Mouse (Mus musculus) midbrain, embryonic 11.5 days (tissue): ENCODE measurements at regions not wholly inside any gene's neighbourhood (a gene's known extent, or its start where the extent isn't known, plus 50 kb on each side); places are given as distances from the start of the nearest gene placed in this dataset.
"Not testable (repeated sequence)": the region's sequence is repeated elsewhere in the genome, so short reads cannot be mapped to it uniquely, and the experiment has no call there.

ENCODE experiments used
- ATAC-seq: fragments of 200-750 bp; cut with Nextera tagmentation; 2 replicates; pipeline ENCODE4 v1.8.0; 2017; ENCODE audit warnings: moderate TSS enrichment, moderate library complexity; ENCODE audit not compliant: low FRiP score
- DNase-seq: peaks from one replicate; pipeline ENCODE4 v3.0.0; 2015; ENCODE audit warnings: low spot score; ENCODE audit errors: missing footprints
- H3K27ac ChIP-seq: fragments of 300-500 bp; sonication (generic); 2 replicates; pipeline ENCODE4 v1.5.1; 2014; ENCODE audit warnings: low read depth, low read length
- H3K27me3 ChIP-seq: fragments of 300-500 bp; sonication (generic); 2 replicates; pipeline ENCODE4 v1.6.1; 2014; ENCODE audit warnings: mild to moderate bottlenecking, low read length, moderate library complexity, mixed read lengths; ENCODE audit not compliant: control insufficient read depth, insufficient read depth
- H3K36me3 ChIP-seq: fragments of 300-500 bp; sonication (generic); 2 replicates; pipeline ENCODE4 v1.6.1; 2014; ENCODE audit warnings: mild to moderate bottlenecking, low read length, moderate library complexity, mixed read lengths; ENCODE audit not compliant: control insufficient read depth, insufficient read depth
- H3K4me1 ChIP-seq: fragments of 300-500 bp; sonication (generic); 2 replicates; pipeline ENCODE4 v1.6.1; 2014; ENCODE audit warnings: low read length; ENCODE audit not compliant: control insufficient read depth, insufficient read depth
- H3K4me2 ChIP-seq: fragments of 300-500 bp; sonication (generic); 2 replicates; pipeline ENCODE4 v1.6.1; 2014; ENCODE audit warnings: mild to moderate bottlenecking, moderate library complexity
- H3K4me3 ChIP-seq: fragments of 300-500 bp; sonication (generic); 2 replicates; pipeline ENCODE4 v1.5.1; 2014; ENCODE audit warnings: low read depth, low read length
- H3K9ac ChIP-seq: fragments of 300-500 bp; sonication (generic); 2 replicates; pipeline ENCODE4 v1.6.1; 2014; ENCODE audit warnings: low read length
- H3K9me3 ChIP-seq: fragments of 300-500 bp; sonication (generic); 2 replicates; pipeline ENCODE4 v1.6.1; 2016; ENCODE audit warnings: low read length; ENCODE audit not compliant: control insufficient read depth
- WGBS: fragments of 180-500 bp; shearing (Covaris S2); extraction: QIAGEN DNeasy Blood & Tissue Kit; methylation state at CpG from one replicate; pipeline ENCODE4 v1.1.7; 2014; 5-methylcytosine and 5-hydroxymethylcytosine counted together

DNA sequence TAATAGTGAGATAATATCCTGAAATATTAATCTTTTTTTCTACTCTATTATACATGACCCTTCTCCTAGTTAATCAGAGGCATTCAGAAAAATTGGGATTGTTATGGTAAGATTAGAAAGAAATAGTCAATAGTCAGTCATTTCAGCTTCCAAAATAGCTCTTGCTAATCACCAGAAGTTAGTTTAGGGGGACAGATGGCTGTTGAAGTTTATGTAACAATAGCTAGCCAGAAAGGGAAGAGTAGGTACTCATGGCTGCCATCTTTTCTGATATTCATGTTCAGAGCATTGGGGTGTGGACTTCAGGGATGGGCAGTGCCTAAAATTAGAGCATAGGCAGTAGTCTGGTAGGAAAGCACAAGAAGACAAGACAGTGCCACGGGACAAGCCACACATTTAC lies 306.8 kb upstream of the Ercc4 start:
- 80% methylated on average over 1 of the region's 1 CpGs for WGBS
- no peaks in the 10 kb centered on the region for H3K36me3 ChIP-seq
- ATAC-seq: no peak
- no peak overlapping the region for H3K4me3 ChIP-seq
- no peaks in the 10 kb centered on the region for H3K4me1 ChIP-seq
- no peaks in the 10 kb centered on the region for H3K9me3 ChIP-seq
- H3K27me3 ChIP-seq: no peaks in the 10 kb centered on the region
- no peak overlapping the region for H3K27ac ChIP-seq
- no peak for DNase-seq
- no peak overlapping the region for H3K4me2 ChIP-seq
- no peak overlapping the region for H3K9ac ChIP-seq

DNA sequence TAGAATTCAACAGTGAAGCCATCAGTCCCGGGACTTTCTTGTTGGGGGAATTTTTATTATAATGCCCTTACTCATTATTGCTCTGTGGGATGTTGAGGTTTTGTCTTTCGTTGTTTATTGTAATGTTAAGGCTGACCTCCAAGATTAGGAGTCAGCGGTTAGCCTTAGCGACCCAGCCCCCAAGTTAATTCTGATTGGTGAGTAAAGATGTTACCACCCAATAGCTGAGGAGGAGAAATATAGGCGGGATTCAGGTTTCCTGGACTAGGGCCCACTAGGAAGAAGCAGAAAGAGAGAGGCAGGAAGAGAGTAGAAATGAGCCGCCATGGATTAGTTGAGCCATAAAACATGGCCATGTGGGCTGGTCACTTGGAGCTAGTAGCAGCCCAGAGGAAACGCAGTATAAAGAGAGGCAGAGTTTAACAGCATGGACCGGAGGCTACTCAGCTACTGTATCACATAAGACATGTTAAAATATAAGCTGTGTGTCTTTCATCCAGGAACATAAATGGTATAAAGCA lies 302.1 kb upstream of the Ercc4 start:
- H3K27me3 ChIP-seq: no peaks in the 10 kb centered on the region
- no peaks in the 10 kb centered on the region for H3K36me3 ChIP-seq
- no peak overlapping the region for H3K27ac ChIP-seq
- no peak overlapping the region for H3K9ac ChIP-seq
- no peak for ATAC-seq
- H3K4me1 ChIP-seq: no peaks in the 10 kb centered on the region
- no peak overlapping the region for H3K4me2 ChIP-seq
- H3K9me3 ChIP-seq: no peaks in the 10 kb centered on the region
- WGBS: 55% methylated on average over 8 of the region's 8 CpGs
- H3K4me3 ChIP-seq: no peak overlapping the region
- no peak for DNase-seq

DNA sequence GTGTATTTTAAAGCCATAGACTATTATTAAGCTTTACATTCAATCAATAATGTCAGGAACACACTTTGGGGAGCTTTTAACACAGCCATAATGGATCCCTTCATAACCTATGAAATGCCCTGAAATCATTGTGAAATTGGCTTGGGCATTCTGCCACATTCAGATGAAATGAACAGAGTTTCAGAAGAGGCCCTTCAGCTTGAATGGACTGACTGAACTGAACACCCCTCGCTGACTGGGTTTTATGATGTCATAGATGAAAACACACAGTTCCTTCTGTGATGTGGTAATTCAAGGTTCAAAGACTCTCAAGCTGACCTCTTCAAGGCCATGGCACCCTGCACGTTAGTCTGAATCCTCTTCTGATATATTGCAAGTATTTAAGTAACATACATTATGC lies 298.4 kb upstream of the Ercc4 start:
- Histone ChIP-seq H3K4me2 (no peak overlapping the region), H3K27me3 (no peaks in the 10 kb centered on the region), H3K9ac (no peak overlapping the region), H3K4me3 (no peak overlapping the region), H3K36me3 (no peaks in the 10 kb centered on the region), H3K27ac (no peak overlapping the region), H3K4me1 (no peaks in the 10 kb centered on the region), H3K9me3 (no peaks in the 10 kb centered on the region)
- WGBS: 69% methylated on average over 2 of the region's 2 CpGs
- ATAC-seq: no peak
- no peak for DNase-seq

DNA sequence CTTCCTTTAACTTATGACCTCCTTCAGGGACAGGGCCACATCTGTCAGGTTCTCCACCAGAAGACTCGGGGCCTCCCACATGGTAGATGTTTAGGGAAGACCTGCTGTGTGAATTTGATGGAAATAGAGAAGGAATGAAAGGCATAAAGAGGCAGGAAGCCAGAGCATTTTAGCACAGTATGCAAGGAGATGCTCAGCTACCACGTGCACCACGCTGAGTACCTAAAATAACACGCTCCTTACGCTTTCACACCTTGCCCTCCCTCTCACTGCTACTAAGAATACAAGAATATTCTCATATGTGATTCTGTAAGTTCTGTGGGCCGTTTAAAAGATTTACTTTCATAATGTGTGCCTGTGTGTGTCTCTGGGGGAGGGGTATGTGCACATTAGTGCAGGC lies 284.8 kb upstream of the Ercc4 start:
- Histone ChIP-seq H3K4me3 (no peak overlapping the region), H3K27ac (no peak overlapping the region), H3K4me1 (no peaks in the 10 kb centered on the region), H3K36me3 (no peaks in the 10 kb centered on the region), H3K9me3 (no peaks in the 10 kb centered on the region), H3K27me3 (no peaks in the 10 kb centered on the region), H3K9ac (no peak overlapping the region), H3K4me2 (no peak overlapping the region)
- ATAC-seq (no peak), DNase-seq (no peak)
- 88% methylated on average over 6 of the region's 6 CpGs for WGBS

DNA sequence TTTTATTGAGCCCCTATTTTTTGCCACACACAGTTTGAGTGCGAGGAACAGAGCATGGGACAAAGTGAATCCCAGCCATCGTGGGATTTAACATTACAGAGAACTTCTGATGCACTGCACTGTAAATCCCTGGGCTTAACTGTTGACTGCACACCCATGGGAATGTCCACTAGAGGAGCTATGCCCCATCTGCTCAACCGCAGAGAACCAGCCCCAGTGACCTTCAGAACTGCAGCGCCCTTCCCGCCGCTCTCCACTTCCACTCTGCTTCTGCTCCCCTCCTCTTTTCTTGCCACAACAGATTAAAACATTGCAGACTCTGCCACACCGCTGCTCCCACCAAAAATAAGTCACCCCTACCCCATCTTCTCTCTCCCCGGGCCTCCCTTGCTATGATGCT lies 283.3 kb upstream of the Ercc4 start:
- DNase-seq: no peak

DNA sequence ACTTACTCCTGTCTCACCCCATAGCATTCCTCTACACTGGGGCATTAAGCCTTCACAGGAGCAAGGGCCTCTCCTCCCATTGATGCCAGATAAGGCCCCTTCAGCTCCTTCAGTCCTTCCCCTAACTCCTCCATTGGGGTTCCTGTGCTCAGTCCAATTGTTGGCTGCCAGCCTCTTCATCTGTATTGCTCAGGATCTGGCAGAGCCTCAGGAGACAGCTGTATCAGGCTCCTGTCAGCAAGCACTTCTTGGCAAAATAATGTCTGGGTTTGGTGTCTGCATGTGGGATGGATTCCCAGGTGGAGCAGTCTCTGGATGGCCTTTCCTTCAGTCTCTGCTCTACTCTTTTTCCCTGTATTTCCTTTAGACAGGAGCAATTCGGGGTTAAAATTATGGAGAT lies 278.2 kb upstream of the Ercc4 start:
- not testable (repeated sequence) for H3K27ac ChIP-seq, H3K9me3 ChIP-seq, H3K27me3 ChIP-seq, DNase-seq, H3K36me3 ChIP-seq, H3K4me3 ChIP-seq, H3K9ac ChIP-seq, ATAC-seq, H3K4me2 ChIP-seq, H3K4me1 ChIP-seq
- 67% methylated on average over 1 of the region's 1 CpGs for WGBS

More for the DNA sequence above, 283.3 kb upstream of the Ercc4 start:
- Histone ChIP-seq H3K9ac (no peak overlapping the region), H3K4me2 (no peak overlapping the region), H3K27me3 (no peaks in the 10 kb centered on the region), H3K36me3 (no peaks in the 10 kb centered on the region), H3K4me3 (no peak overlapping the region), H3K4me1 (no peaks in the 10 kb centered on the region), H3K9me3 (no peaks in the 10 kb centered on the region), H3K27ac (no peak overlapping the region)
- no peak for ATAC-seq
- 63% methylated on average over 8 of the region's 8 CpGs for WGBS

GRCm38 (mm10) chr16:12856356-12856755 lies 253.1 kb upstream of the Ercc4 start:
- WGBS: 85% methylated on average over 1 of the region's 1 CpGs

DNA sequence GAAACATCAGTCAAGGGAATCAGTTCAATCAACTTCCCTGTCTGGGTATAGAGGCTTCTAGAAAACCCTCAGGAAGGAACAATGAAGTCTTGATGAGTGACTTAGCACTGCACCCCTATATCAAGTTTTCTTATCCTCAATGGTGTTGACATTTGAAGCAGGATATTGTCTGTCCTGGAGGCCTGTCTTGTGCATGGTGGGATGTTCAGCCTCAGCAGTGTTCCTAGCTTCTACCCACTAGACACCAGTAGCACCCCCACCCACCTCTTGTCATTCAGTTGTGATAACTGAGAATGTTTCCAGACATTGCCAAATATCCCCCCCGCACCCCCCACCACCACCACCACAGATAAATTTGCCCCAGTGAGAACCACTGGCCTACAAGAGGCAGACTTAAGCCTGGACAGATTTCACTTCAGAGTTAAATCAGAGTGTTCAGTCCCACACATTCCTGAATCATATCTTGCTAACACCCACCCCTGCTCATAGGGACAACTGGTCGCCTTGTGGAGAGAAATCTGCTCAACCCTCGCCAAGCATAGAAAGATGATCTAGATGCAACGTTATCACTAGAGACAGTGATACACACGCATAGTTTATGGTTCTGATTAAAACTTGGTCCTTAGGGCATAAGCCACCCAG lies 249.6 kb upstream of the Ercc4 start:
- Histone ChIP-seq H3K4me2 (no peak overlapping the region), H3K27ac (no peak overlapping the region), H3K4me1 (no peaks in the 10 kb centered on the region), H3K9me3 (no peaks in the 10 kb centered on the region), H3K36me3 (no peaks in the 10 kb centered on the region), H3K27me3 (no peaks in the 10 kb centered on the region), H3K4me3 (no peak overlapping the region), H3K9ac (no peak overlapping the region)
- WGBS: 91% methylated on average over 5 of the region's 5 CpGs
- ATAC-seq: no peak
- peak; percentile 56 for DNase-seq

More at GRCm38 (mm10) chr16:12856356-12856755, 253.1 kb upstream of the Ercc4 start:
- Histone ChIP-seq H3K9me3 (no peaks in the 10 kb centered on the region), H3K4me1 (no peaks in the 10 kb centered on the region), H3K27me3 (no peaks in the 10 kb centered on the region), H3K4me3 (no peak overlapping the region), H3K4me2 (no peak overlapping the region), H3K9ac (no peak overlapping the region), H3K27ac (no peak overlapping the region), H3K36me3 (no peaks in the 10 kb centered on the region)
- DNase-seq (no peak), ATAC-seq (no peak)

DNA sequence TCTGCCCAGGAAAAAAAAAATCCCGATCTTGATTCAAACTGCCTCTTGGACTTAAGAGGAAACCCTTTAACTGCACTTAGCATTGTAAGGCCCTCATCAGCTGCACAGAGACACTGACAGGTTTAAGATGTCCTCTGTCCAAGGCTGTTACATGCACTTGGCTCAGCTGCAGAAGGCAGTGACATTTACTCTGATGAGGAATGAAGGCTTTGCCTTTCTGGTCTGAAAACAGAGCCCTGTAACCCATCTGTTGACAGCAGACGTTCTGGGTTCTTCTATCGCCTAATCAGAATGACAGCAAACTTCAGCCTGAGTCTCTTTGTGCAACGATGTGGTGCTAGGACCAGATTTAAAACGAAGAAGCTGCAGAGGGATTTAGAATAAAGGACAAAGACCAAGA lies 246.9 kb upstream of the Ercc4 start:
- no peaks in the 10 kb centered on the region for H3K9me3 ChIP-seq
- H3K27me3 ChIP-seq: no peaks in the 10 kb centered on the region
- peak; percentile 62 for DNase-seq
- H3K36me3 ChIP-seq: no peaks in the 10 kb centered on the region
- 76% methylated on average over 5 of the region's 5 CpGs for WGBS
- no peaks in the 10 kb centered on the region for H3K4me1 ChIP-seq
- no peak overlapping the region for H3K27ac ChIP-seq
- no peak overlapping the region for H3K4me3 ChIP-seq
- no peak overlapping the region for H3K9ac ChIP-seq
- ATAC-seq: no peak
- H3K4me2 ChIP-seq: no peak overlapping the region
